Mouse (Mus musculus) urinary bladder, adult 2 months (tissue): ENCODE data around the gene Olfr432. TPM values are rescaled to one million over a fixed set of nuclear protein-coding genes. Genes with fewer than 3 reads are reported as not detected.
"Not testable (repeated sequence)": the region's sequence is repeated elsewhere in the genome, so short reads cannot be mapped to it uniquely, and the experiment has no call there.

Experiments used
- DNase-seq: peaks from one replicate; pipeline ENCODE4 v3.0.0; 2022; ENCODE audit warnings: low spot score
- polyA plus RNA-seq: library from polyadenylated mRNA; depleted of rRNA; stranded (reverse); fragments of >200 nt; gene quantifications from 2 replicates; pipeline ENCODE4 v1.2.3, GENCODE M21; 2012; rRNA removed

Gene Olfr432
- polyA plus RNA-seq = not detected in 2 replicates

DNA sequence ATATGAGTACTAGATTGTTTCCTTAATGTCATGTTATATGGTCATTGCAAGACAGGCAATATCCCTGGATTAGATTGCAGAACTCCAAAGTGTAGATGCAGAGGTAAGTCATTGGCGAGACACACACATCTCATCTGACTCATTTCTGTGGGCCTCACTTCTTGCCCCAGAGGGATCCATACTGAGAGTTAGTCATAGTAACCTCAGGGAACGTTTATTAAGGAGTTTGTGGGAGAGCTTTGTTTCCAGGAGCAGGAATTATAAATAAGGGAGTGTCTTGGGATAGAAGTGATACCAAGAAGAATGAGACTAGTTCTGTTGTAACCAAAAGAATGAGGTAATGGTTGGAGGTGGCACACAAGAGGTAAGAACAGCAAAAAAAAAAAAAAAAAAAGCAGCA is at the start of gene Olfr432:
Olfr432 (plus strand) TSS at position 313 of the 400 bp plus-strand sequence.
- DNase-seq = no peak

GRCm38 (mm10) chr1:174004352-174005109 is 44.5 kb upstream of the Olfr432 start:
- DNase-seq = not testable (repeated sequence)

DNA sequence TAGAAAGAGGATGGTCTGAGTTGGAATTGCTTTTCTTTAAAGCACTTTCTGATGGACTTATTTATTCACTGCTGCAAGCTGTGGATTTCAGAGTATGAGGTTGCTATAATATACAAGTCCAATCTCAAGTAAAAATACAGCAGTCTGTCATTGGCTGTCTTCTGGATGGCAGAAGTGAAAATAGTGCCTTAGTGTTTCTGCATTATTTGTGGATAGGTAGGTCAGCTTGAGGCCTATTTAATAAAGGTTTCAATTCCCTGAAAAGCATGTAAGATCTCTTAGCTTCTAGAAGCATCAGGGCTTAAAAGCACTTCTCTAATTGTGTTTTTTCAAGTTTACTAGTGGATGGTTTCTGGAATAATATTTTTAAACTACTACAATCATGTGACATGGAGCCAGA is 42.0 kb upstream of the Olfr432 start:
- not testable (repeated sequence) for DNase-seq

DNA sequence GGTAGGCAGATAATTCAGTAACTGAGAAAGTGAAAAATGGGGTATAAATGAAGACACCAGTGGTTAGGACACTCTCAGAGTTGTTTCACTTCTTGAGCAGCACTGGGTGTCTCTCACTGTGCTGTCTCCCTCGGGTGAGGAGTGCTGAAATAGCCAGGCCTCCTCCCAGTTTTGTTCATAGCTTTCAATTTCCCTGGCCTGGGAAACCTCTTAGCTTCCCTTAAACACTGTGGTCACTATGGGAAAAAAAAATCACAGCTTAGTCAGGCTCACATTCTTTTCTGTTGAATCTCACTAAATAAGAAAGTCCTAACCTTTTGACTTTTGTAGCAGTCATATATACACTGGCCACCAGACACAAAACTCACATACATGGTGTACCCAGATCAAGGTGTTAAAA is 17.3 kb upstream of the Olfr432 start, which contains the start of gene Ifi205:
Ifi205 (minus strand) TSS at position 113 of the 400 bp plus-strand sequence.
- DNase-seq = no peak

DNA sequence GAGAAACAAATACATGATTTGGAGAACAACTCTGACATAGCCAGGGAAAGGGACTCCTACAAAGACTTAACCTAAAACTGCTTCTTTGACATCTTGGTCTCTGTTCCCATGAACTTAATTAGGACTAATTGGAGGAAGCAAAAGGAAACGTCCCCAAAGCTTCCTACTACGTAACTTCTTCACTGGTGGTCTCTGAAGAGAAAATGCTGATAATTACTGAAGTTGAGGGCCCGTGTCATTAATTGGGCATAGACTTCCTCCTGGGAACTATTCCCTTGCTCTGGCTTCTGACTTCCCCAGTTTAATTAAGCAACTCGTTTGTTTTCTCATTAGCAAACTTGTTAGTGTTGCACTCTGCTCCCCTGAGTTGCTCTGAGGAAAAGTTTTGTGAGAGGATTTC is 13.2 kb upstream of the Olfr432 start:
- no peak for DNase-seq

- DNase-seq = no peak
Measured at GRCm38 (mm10) chr1:174038480-174038879, 10.5 kb upstream of the Olfr432 start.

DNA sequence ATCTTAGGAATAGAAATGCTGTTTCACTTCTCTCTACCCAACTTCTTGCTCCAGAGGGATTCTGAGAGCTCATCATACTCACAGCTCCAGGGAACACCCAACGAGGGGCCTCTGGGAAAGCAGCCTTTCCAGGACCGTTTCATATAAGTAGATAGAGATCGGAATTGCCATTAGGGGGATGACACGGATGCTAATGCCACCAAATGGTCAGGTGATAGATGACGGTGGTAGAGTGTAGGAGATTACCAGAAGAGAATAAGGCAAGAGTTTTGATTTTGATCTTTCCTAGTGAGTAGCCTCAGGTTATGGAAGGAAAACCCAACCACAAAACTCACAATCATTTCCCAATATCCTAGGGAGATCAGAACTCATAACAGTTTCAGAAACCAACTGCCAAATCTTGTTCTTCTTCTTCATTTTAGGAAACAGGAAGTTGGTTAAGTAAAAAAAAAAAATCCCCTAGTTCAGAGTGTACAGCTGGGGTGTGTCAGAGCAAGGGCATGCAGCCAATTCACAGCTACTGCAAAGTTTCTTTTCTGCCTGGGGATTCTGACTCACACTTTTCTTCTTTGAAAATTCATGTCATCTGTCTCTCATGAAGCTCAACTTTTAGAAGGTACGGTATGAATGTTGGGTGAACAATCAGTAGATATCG is 8.4 kb upstream of the Olfr432 start, which contains the start of gene Olfr433:
Olfr433 (plus strand) TSS at position 183 of the 655 bp plus-strand sequence.
- no peak for DNase-seq

GRCm38 (mm10) chr1:174042091-174042884 is 6.7 kb upstream of the Olfr432 start:
- DNase-seq = not testable (repeated sequence)

DNA sequence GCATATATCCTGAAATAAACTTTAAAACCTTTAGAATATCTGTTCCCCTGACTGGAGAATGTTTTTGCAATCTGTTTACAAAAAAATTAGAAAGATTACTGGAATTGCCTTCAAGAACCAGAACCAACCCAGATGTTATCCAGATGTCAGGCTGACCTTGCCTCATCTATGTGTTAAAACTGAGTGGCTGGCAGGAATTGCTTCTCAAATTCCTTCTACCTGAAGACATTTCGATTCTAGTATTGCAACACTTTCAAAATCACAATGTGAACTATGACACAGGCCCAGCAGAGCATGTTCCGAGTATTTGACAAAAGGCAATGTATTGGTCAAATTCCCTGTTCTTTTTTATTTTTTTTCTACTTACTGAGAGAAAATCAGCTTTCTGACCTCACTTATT is 4.6 kb upstream of the Olfr432 start:
- DNase-seq = no peak

DNA sequence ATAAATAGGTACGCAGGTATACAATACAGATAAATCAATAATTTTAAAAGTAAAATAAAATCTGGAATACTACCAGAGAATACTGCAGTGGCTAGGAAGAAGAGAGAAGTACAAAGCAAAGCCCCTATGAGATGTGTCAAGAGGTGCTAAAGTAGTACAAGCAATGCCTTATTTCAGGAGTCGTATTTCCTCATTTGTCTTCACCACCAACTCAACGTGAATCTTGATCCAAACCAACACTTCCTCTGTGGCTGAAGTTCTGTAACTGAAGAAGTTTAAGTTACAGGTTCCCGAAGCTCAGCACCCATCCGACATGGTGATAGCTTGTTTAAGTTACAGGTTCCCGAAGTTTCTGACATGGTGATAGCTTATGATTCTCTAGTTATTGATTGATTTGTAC is 778 bp upstream of the Olfr432 start:
- DNase-seq = not testable (repeated sequence)

DNA sequence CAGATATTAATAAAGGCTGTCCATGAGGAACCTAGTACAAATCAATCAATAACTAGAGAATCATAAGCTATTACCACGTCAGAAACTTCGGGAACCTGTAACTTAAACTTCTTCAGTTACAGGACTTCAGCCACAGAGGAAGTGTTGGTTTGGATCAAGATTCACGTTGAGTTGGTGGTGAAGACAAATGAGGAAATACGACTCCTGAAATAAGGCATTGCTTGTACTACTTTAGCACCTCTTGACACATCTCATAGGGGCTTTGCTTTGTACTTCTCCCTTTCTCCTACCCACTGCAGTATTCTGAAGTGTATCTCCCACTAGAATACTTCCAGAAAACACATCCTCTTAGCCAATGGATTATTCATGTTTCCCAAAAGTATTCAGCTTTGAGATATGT is 352 bp downstream of the Olfr432 start:
- DNase-seq = not testable (repeated sequence)

DNA sequence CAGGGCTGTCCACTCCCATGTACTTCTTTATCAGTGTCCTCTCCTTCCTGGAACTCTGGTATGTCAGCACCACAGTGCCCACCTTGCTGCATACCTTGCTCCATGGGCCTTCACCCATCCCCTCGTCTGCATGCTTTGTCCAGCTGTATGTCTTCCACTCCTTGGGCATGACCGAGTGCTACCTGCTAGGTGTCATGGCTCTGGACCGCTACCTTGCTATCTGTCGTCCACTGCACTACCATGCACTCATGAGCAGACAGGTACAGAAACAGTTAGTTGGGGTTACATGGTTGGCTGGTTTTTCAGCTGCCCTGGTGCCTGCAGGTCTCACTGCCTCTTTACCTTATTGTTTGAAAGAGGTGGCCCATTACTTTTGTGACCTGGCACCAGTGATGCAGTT is 1.5 kb downstream of the Olfr432 start:
- DNase-seq = no peak

GRCm38 (mm10) chr1:174051515-174051914 is 2.5 kb downstream of the Olfr432 start:
- no peak for DNase-seq

- DNase-seq = no peak
Measured at GRCm38 (mm10) chr1:174051931-174052536, 3.0 kb downstream of the Olfr432 start.

DNA sequence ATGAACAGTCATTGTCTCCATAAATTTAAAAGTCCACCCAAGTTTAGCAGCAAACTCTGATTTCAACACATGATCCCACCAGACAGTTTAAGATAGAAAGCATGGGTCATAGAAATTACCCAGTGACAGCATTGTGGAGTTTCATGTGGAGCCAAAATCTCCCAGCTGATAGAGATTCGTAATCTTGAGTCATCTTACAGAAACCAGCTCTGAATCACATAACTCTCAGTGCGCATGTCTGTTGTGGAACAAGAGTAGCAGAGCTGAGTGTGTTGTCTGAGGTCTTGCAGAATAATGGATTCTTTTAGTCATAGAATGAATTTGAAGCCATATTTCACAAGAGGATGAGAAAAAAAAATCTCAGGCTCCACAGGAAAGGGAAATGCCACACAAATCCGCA is 4.0 kb downstream of the Olfr432 start:
- DNase-seq = no peak

GRCm38 (mm10) chr1:174055248-174055647 is 6.2 kb downstream of the Olfr432 start:
- DNase-seq = no peak

DNA sequence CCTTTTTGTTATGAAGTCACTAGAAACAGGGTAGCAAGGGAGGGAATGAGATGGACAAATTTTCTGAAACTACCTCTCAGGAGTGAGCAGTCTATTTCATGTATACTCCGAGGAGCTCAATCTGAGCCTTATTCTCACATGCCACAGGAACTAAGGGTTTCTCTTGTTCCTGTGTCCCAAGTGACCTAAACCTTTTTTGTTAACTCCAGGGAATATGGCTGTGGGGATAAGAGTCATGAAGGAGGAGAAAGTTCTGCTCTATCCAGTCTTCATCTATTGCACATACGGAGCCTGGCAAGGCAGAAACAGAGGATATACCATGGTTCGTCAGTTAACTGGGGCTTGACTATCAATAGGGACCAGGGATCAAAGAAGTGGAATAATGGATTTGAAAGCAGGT is 17.3 kb downstream of the Olfr432 start, which contains the start of gene Olfr430:
Olfr430 (plus strand) TSS at position 301 of the 400 bp plus-strand sequence.
- no peak for DNase-seq

DNA sequence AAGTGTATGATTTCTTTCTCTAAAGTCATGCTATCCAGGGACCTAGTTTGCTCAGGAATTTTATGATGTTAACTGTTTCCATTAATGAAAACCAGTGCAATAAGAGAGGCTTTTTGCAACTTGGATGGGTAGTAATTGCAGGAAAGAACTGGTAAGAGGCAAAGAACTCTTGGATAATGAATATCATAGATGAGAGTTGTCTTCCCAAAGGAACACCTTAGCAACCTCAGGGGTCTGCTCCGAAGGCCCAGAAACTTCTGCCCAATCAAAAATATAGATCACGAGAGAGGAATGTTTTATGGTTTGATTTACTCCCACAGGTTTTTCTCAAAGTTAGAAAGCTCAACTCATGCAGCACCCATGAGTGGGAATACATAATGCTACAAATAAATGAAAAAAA is 35.0 kb downstream of the Olfr432 start, which contains the start of gene Olfr429:
Olfr429 (plus strand) TSS at position 301 of the 400 bp plus-strand sequence.
- no peak for DNase-seq

DNA sequence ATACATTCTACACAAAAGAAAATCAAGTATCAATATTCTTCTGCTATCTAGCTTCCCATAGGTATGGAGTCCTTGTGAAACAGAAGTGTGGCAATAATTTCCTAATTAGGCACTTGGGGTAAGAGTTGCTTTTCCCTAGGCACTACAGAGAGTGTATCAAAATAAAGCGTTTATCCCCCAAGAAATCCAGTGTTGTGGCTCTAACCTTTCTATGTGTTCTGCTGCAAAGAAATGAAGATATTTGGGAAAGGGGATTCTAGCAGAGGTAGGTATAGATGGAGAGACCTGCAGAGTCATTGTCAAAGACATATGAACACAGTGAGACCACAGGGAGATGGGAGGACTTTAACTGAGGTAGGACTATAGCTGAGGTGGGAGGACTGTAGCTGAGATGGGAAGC is 47.6 kb downstream of the Olfr432 start, which contains the start of gene Olfr427:
Olfr427 (plus strand) TSS at position 301 of the 400 bp plus-strand sequence.
- no peak for DNase-seq

DNA sequence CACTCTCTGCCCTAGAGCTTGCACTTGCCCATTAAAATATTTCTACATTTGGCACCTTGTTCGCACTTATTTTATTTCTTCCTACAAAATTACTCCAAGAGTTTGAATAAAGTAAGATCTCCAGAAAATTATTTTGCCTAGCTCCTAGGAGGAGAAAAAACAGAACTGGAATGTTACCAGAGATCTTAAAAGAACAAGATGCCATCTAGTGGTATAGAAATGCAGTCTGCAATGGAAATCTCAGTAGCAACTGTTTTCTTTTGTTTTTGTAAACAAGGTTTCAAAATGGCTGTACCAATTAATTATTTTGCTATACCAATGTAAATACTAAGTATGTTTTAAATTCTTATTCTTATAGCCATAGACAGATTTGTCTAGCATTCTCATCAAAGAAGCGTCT is 54.7 kb downstream of the Olfr432 start:
- DNase-seq = no peak
